Mouse (Mus musculus) embryonic fibroblast, embryonic 13.5 days (primary cell): ENCODE results near the gene Shroom4. TPM values are rescaled to one million over a fixed set of nuclear protein-coding genes. Genes with fewer than 3 reads are reported as not detected.
A peak's percentile ranks its signal among the peaks of the same experiment; 100 is the strongest.
"Not testable (repeated sequence)": the region's sequence is repeated elsewhere in the genome, so short reads cannot be mapped to it uniquely, and the experiment has no call there.

Source experiments
- H3K27ac ChIP-seq: 2 replicates; pipeline ENCODE4 v1.5.1; 2012; ENCODE audit warnings: low read length, control low read depth, inconsistent platforms; ENCODE audit not compliant: insufficient read depth
- H3K4me1 ChIP-seq: 2 replicates; pipeline ENCODE4 v1.6.1; 2011; ENCODE audit warnings: low read length; ENCODE audit not compliant: control insufficient read depth, insufficient read depth
- H3K4me3 ChIP-seq: 2 replicates; pipeline ENCODE4 v1.5.1; 2011; ENCODE audit warnings: mild to moderate bottlenecking, control low read depth, low read length; ENCODE audit not compliant: insufficient read depth
- CTCF ChIP-seq: IDR thresholded peaks from 2 replicates; pipeline ENCODE4 v1.5.1; 2011; ENCODE audit warnings: mild to moderate bottlenecking, control low read depth, low read length, moderate library complexity, borderline replicate concordance; ENCODE audit not compliant: insufficient read depth
- POLR2A ChIP-seq: IDR thresholded peaks from 2 replicates; pipeline ENCODE4 v1.6.1; 2011; ENCODE audit warnings: low read depth, mild to moderate bottlenecking, control low read depth, low read length, moderate library complexity
- polyA plus RNA-seq: library from polyadenylated mRNA; stranded (reverse); fragments of >200 nt; gene quantifications from 2 replicates; pipeline ENCODE4 v1.2.4, GENCODE M21; 2011; ENCODE audit warnings: low read depth; ENCODE audit not compliant: missing spikeins, insufficient read length

Shroom4 gene
- polyA plus RNA-seq, 1 experiment, result 21.9 TPM

GRCm38 (mm10) chrX:6409114-6409513, 9.5 kb downstream of the Shroom4 start:
- Histone ChIP-seq H3K27ac (no peak overlapping the region; the same call in 1 of the 2 replicates), H3K4me1 (no peaks in the 10 kb centered on the region), H3K4me3 (no peak overlapping the region)
- TF ChIP-seq POLR2A (no peak), CTCF (no peak)

DNA sequence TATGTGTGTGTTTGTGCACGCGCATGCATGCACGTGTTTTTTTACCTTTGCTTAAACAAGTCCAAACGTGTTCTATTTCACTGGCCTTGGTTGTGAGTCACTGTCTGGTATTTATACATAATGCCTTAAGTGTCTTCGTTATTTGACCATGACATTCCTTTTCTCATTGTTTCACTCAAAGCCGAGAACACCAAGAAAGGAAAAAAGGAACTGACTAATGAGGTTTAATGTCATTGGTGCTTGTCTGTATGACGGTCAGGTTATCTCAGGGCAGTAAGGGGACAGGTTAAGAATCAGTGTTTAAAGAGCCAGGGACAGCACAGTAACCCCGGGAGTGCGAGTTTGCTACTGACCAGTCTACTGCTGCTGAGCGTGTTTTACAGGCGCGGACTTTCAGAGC, 15.8 kb downstream of the Shroom4 start:
- Histone ChIP-seq H3K27ac (peak overlapping the region; percentile 81), H3K4me3 (no peak overlapping the region), H3K4me1 (no peaks in the 10 kb centered on the region; the same call in 1 of the 2 replicates)
- TF ChIP-seq CTCF (no peak), POLR2A (0 out of 2 replicates have a peak, but pooled peaks have one; percentile 40)

DNA sequence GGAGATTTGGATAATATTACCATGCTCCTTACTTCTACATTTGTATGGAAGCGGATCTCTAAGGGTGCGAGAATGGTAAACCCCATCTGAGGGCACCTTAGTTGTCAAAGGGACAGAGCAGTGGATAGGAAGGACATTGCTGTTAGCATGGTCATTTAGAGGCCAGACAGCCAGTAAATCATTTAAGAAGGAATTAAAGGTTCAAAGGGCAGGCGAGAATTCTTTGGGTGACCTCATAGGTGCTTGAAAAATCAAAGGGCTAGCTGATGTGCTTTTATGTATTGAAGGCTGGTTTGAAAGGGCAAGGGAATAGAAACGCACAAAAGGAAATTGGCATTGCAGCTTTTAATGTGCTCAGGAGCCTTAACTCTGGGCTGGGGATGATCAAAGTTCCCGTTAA, 16.3 kb downstream of the Shroom4 start:
- TF ChIP-seq CTCF (no peak), POLR2A (no peak)
- Histone ChIP-seq H3K4me1 (no peaks in the 10 kb centered on the region; the same call in 1 of the 2 replicates), H3K4me3 (peak overlapping the region; percentile 15; the same call in 1 of the 2 replicates)

DNA sequence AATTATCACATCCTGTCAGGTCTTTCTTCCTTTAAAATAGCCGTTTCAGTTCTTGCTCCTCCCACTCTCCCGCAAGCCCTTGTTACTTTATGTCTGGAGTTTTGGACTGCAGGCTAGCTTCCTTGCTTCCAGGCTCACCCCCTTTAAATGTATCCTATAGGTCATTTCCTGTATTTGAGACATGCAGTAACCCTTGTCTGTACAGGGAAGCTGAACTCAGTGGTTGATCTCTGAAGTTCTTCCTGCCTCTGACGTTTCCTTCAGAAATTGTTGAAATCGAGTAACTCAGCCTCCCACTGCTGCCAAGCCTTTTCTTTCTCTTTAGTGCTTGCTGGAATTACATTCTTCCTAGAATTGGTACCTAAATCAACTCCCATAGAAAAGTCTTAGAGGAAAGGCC, 18.5 kb downstream of the Shroom4 start:
- H3K4me1 ChIP-seq, result no peaks in the 10 kb centered on the region; the same call in 1 of the 2 replicates
- no peak overlapping the region for H3K4me3 ChIP-seq
- peak overlapping the region; percentile 57 for H3K27ac ChIP-seq
- TF ChIP-seq POLR2A, result no peak
- TF ChIP-seq CTCF, result no peak

More for the DNA sequence above, 16.3 kb downstream of the Shroom4 start:
- peak overlapping the region; percentile 40 for H3K27ac ChIP-seq

GRCm38 (mm10) chrX:6435260-6435659, 35.6 kb downstream of the Shroom4 start:
- Histone ChIP-seq H3K27ac (no peak overlapping the region), H3K4me1 (no peaks in the 10 kb centered on the region), H3K4me3 (no peak overlapping the region)
- TF ChIP-seq CTCF (no peak), POLR2A (no peak)

DNA sequence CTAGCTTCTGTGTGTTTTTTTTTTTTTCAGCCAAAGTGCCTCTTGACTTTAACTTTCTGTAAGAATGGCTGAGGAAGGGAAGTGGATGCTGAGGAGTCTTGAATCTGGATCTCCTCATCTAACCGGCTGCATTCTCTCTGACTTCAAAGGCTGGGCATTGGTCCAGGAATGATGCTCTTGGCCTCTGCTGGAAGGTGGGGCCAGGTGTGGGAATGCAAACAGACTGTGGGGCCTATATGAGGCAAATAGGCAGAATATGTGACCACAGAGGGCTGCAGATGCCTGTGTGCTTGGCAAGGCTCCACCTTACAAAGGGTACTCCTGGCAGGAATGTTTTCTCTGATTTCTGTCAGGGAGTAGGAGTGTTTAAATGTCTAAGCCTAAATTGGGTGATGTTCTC, 46.8 kb downstream of the Shroom4 start:
- no peak overlapping the region for H3K4me3 ChIP-seq
- no peak overlapping the region for H3K27ac ChIP-seq
- peaks cover 2% of the 10 kb centered on the region; the same call in 1 of the 2 replicates for H3K4me1 ChIP-seq
- no peak for TF ChIP-seq POLR2A
- TF ChIP-seq CTCF, result no peak

- Histone ChIP-seq H3K4me3 (no peak overlapping the region), H3K4me1 (peaks cover 2% of the 10 kb centered on the region; the same call in 1 of the 2 replicates), H3K27ac (peak overlapping the region; percentile 89)
- TF ChIP-seq POLR2A (no peak), CTCF (no peak)
Observed at GRCm38 (mm10) chrX:6448001-6448400, 48.3 kb downstream of the Shroom4 start.

DNA sequence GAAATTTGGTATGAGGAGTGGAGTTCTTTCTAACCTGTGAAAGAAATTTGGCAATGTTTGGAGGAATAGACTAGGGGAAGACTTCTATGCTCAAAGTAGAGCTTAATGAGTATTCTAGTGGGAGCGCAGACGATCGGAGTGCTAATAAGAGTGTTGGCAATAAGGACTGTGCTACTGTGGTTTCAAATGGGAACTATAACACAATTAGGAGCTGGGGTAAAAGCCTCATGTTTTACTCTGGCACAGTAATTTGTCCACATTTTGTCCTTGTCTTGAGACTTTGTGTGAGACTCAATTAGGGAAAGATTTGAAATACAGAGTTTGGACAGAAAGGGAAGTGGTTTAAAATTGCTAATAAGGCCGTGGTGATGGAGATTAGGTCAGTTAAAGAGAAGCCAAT, 53.6 kb downstream of the Shroom4 start:
- H3K4me3 ChIP-seq, result no peak overlapping the region
- no peak for TF ChIP-seq POLR2A
- TF ChIP-seq CTCF, result no peak
- no peak overlapping the region for H3K27ac ChIP-seq
- H3K4me1 ChIP-seq, result peaks cover 2% of the 10 kb centered on the region; the same call in 1 of the 2 replicates

DNA sequence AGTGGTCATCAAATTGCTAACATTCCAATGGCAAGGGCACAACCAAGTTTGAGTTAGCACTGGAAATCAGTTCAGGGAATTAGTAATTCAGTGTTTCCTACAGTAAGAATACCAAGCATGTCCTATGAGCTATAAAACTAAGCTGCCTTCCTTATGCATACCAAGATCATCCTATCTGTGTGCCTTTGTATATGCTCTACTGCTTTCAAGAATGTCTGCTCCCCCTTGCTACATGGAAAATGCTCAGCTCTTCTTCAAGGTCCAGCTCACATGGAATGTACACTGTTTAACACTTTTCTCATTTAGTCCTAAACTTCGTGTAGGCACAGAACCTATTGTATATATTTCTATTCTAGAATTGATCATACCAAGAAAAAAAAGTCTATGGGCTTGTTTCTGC, 69.6 kb downstream of the Shroom4 start:
- H3K4me1 ChIP-seq, H3K27ac ChIP-seq, H3K4me3 ChIP-seq: not testable (repeated sequence)

- H3K4me1 ChIP-seq, H3K27ac ChIP-seq, H3K4me3 ChIP-seq: not testable (repeated sequence)
Observed at GRCm38 (mm10) chrX:6472563-6472962, 72.9 kb downstream of the Shroom4 start.

DNA sequence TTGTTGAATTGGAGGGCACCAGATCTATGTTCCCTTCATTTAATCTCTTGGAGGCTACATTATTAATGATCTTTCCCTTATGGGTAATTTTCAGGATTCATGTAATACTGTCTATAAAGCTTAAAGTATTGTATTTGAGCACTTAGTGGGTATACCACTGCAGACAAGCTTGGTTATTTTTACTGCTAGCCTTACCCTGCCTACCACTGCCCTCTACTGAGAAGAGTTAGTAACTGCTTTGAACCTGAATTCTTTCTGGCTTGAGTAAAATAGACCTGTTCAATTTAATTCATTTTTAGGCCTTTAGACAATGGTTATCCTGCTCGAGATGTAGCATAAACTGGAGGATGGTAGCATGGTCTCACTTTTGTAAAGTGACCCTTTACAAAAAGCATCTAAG, 75.5 kb downstream of the Shroom4 start:
- no peak overlapping the region for H3K4me3 ChIP-seq
- TF ChIP-seq POLR2A (no peak), CTCF (no peak)
- H3K27ac ChIP-seq, result no peak overlapping the region
- no peaks in the 10 kb centered on the region for H3K4me1 ChIP-seq

GRCm38 (mm10) chrX:6482268-6482667, 82.6 kb downstream of the Shroom4 start:
- TF ChIP-seq CTCF (no peak), POLR2A (no peak)
- no peak overlapping the region for H3K27ac ChIP-seq

More at GRCm38 (mm10) chrX:6482268-6482667, 82.6 kb downstream of the Shroom4 start:
- Histone ChIP-seq H3K4me3 (no peak overlapping the region), H3K4me1 (no peaks in the 10 kb centered on the region)
